Mouse (Mus musculus): ENCODE measurements at regions not wholly inside any gene's neighbourhood (a gene's known extent, or its start where the extent isn't known, plus 50 kb on each side); places are given as distances from the start of the nearest gene placed in this dataset.
"Not testable (repeated sequence)": the region's sequence is repeated elsewhere in the genome, so short reads cannot be mapped to it uniquely, and the experiment has no call there.

GRCm38 (mm10) chr2:75781781-75782211 lies 50.2 kb upstream of the Agps start:
- ATAC-seq (replicated peaks; ENCODE audit: poor library complexity): peak; percentile 71

- ATAC-seq (replicated peaks; ENCODE audit: poor library complexity): peak; percentile 62
Measured at GRCm38 (mm10) chr2:75781078-75781477, 50.9 kb upstream of the Agps start.

GRCm38 (mm10) chr2:75778628-75779027 lies 53.3 kb upstream of the Agps start:
- not testable (repeated sequence) for ATAC-seq (replicated peaks; ENCODE audit: poor library complexity)

- ATAC-seq (replicated peaks; ENCODE audit: poor library complexity): peak; percentile 54
Measured at GRCm38 (mm10) chr2:75777040-75777451, 54.9 kb upstream of the Agps start.

GRCm38 (mm10) chr2:75776533-75776932 lies 55.4 kb upstream of the Agps start:
- ATAC-seq (replicated peaks; ENCODE audit: poor library complexity): peak; percentile 18

GRCm38 (mm10) chr2:75775217-75775616 lies 56.8 kb upstream of the Agps start:
- ATAC-seq (replicated peaks; ENCODE audit: poor library complexity): peak; percentile 63

- no peak for ATAC-seq (replicated peaks; ENCODE audit: poor library complexity)
Measured at GRCm38 (mm10) chr2:75773431-75773830, 58.5 kb upstream of the Agps start.

- no peak for ATAC-seq (replicated peaks; ENCODE audit: poor library complexity)
Measured at GRCm38 (mm10) chr2:75772251-75772956, 59.6 kb upstream of the Agps start.

- ATAC-seq (replicated peaks; ENCODE audit: poor library complexity): peak; percentile 35
Measured at GRCm38 (mm10) chr2:75770633-75771032, 61.3 kb upstream of the Agps start.

- no peak for ATAC-seq (replicated peaks; ENCODE audit: poor library complexity)
Measured at GRCm38 (mm10) chr2:75768559-75769304, 63.2 kb upstream of the Agps start.

GRCm38 (mm10) chr2:75767871-75768558 lies 63.6 kb upstream of the Nfe2l2 start:
- ATAC-seq (replicated peaks; ENCODE audit: poor library complexity): peak; percentile 85

- ATAC-seq (replicated peaks; ENCODE audit: poor library complexity): no peak
Measured at GRCm38 (mm10) chr2:75765403-75765802, 61.0 kb upstream of the Nfe2l2 start.

- ATAC-seq (replicated peaks; ENCODE audit: poor library complexity): peak; percentile 86
Measured at GRCm38 (mm10) chr2:75763252-75763651, 58.8 kb upstream of the Nfe2l2 start.

- ATAC-seq (replicated peaks; ENCODE audit: poor library complexity): no peak
Measured at GRCm38 (mm10) chr2:75762030-75762429, 57.6 kb upstream of the Nfe2l2 start.

- no peak for ATAC-seq (replicated peaks; ENCODE audit: poor library complexity)
Measured at GRCm38 (mm10) chr2:75761626-75762025, 57.2 kb upstream of the Nfe2l2 start.

GRCm38 (mm10) chr2:75759196-75759885 lies 54.9 kb upstream of the Nfe2l2 start:
- no peak for ATAC-seq (replicated peaks; ENCODE audit: poor library complexity)

- no peak for ATAC-seq (replicated peaks; ENCODE audit: poor library complexity)
Measured at GRCm38 (mm10) chr2:75758277-75758676, 53.8 kb upstream of the Nfe2l2 start.

- ATAC-seq (replicated peaks; ENCODE audit: poor library complexity): no peak
Measured at GRCm38 (mm10) chr2:75756704-75757638, 52.5 kb upstream of the Nfe2l2 start.

- no peak for ATAC-seq (replicated peaks; ENCODE audit: poor library complexity)
Measured at GRCm38 (mm10) chr2:75754606-75755005, 50.2 kb upstream of the Nfe2l2 start.

Data from megakaryocyte progenitor cell, adult 5-6 weeks (primary cell).